Mouse (Mus musculus): ENCODE results near the gene Gm28998. TPM values are rescaled to one million over a fixed set of nuclear protein-coding genes. Genes with fewer than 3 reads are reported as not detected.
"Not testable (repeated sequence)": the region's sequence is repeated elsewhere in the genome, so short reads cannot be mapped to it uniquely, and the experiment has no call there.

Gene Gm28998
- not detected in 2 replicates for polyA plus RNA-seq (2016; fragmentation: Nextera tagmentation; extraction: Ambion mirVana)

DNA sequence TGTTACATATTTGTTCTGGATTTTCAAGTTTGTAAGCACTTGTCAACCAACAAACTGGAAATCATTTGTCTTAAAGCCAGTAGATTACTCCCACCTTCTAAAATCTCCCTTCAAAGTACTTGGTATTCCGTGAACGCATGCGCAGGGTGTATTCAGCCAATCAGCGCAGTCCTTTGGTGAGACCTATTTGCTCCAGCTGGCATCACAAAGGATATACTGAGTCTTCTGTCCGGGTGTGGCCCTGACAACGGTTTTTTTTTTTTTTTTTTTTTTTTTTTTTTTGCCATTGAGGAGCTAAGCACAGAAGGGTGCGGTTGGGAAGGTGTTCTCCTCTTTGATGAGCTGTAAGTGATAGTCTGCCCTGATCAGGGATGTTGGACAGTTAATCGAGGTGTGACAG is at the start of gene Gm28998:
Gm28998 (plus strand) TSS at position 301 of the 400 bp plus-strand sequence.
- not testable (repeated sequence) for DNase-seq (ENCODE audit: low spot score); H3K9me3 ChIP-seq; H3K4me3 ChIP-seq; H3K27me3 ChIP-seq (replicated peaks; ENCODE audit: low read depth, poor library complexity, severe bottlenecking); H3K27ac ChIP-seq (replicated peaks); H3K36me3 ChIP-seq (replicated peaks); H3K4me1 ChIP-seq
- no CpG with 5 or more reads among the region's 8 CpGs for WGBS

Other genes with a start within 250 kb of the Gm28998 start
- not detected in 2 replicates for gene Gm21244, start 84.5 kb upstream of the Gm28998 start, polyA plus RNA-seq (2016; fragmentation: Nextera tagmentation; extraction: Ambion mirVana)
- gene Gm21788, start 151.2 kb downstream of the Gm28998 start, polyA plus RNA-seq (2016; fragmentation: Nextera tagmentation; extraction: Ambion mirVana) = not detected in 2 replicates